Mouse (Mus musculus) heart, embryonic 14.5 days (tissue): ENCODE measurements around the gene Cep112. TPM values are rescaled to one million over a fixed set of nuclear protein-coding genes. Genes with fewer than 3 reads are reported as not detected.

Experiments used
- ATAC-seq: fragments of 200-750 bp; cut with Nextera tagmentation; 2 replicates; pipeline ENCODE4 v1.8.0; 2017; ENCODE audit warnings: low read depth, moderate TSS enrichment; ENCODE audit not compliant: insufficient number of reproducible peaks, insufficient read depth, low FRiP score
- H3K27ac ChIP-seq, 2 experiments: fragments of 200-500 bp in 1 of 2; fragments of 300-500 bp in 1 of 2; sonication (generic) in 1 of 2; replicated peaks in 1 of 2; 2 replicates each; pipeline ENCODE4 v1.5.1; 2012 to 2014; ENCODE audit warnings: low read depth in 2 of 2, low read length in 2 of 2, control low read depth in 1 of 2, mild to moderate bottlenecking in 1 of 2, mixed read lengths in 1 of 2; ENCODE audit not compliant: control insufficient read depth in 1 of 2, insufficient read depth in 1 of 2
- H3K27me3 ChIP-seq: fragments of 300-500 bp; sonication (generic); 2 replicates; pipeline ENCODE4 v1.6.1; 2014; ENCODE audit warnings: mild to moderate bottlenecking, low read length, control low read depth; ENCODE audit not compliant: control insufficient read depth, insufficient read depth
- H3K36me3 ChIP-seq: fragments of 300-500 bp; sonication (generic); 2 replicates; pipeline ENCODE4 v1.6.1; 2014; ENCODE audit warnings: mild to moderate bottlenecking, control low read depth, low read length, mixed read lengths; ENCODE audit not compliant: control insufficient read depth, insufficient read depth
- H3K4me1 ChIP-seq, 2 experiments: fragments of 200-500 bp in 1 of 2; fragments of 300-500 bp in 1 of 2; sonication (generic) in 1 of 2; 2 replicates each; pipeline ENCODE4 v1.6.1; 2012 to 2014; ENCODE audit warnings: low read length in 2 of 2, control low read depth in 1 of 2, mixed read lengths in 1 of 2; ENCODE audit not compliant: control insufficient read depth in 2 of 2, insufficient read depth in 2 of 2
- H3K4me2 ChIP-seq: fragments of 300-500 bp; sonication (generic); 2 replicates; pipeline ENCODE4 v1.6.1; 2014; ENCODE audit warnings: mild to moderate bottlenecking, low read length
- H3K4me3 ChIP-seq, 2 experiments: fragments of 200-500 bp in 1 of 2; fragments of 300-500 bp in 1 of 2; sonication (generic) in 1 of 2; 2 replicates each; pipeline ENCODE4 v1.5.1; 2012 to 2014; ENCODE audit warnings: low read length in 2 of 2, mild to moderate bottlenecking in 2 of 2, control low read depth in 1 of 2, low read depth in 1 of 2, moderate library complexity in 1 of 2; ENCODE audit not compliant: control insufficient read depth in 1 of 2, insufficient read depth in 1 of 2
- H3K9ac ChIP-seq: fragments of 300-500 bp; sonication (generic); 2 replicates; pipeline ENCODE4 v1.6.1; 2014; ENCODE audit warnings: mild to moderate bottlenecking, low read length
- H3K9me3 ChIP-seq: fragments of 300-500 bp; sonication (generic); 2 replicates; pipeline ENCODE4 v1.6.1; 2016; ENCODE audit warnings: low read length, control low read depth; ENCODE audit not compliant: control insufficient read depth
- WGBS: fragments of 180-500 bp; shearing (Covaris S2); extraction: QIAGEN DNeasy Blood & Tissue Kit; methylation state at CpG from one replicate; pipeline ENCODE4 v1.1.7; 2014; 5-methylcytosine and 5-hydroxymethylcytosine counted together
- polyA plus RNA-seq: library from polyadenylated mRNA; unstranded; fragments of >200 nt; fragmentation: Nextera tagmentation; extraction: Ambion mirVana; gene quantifications from 2 replicates; pipeline ENCODE4 v1.2.1, GENCODE M21; 2014

The Cep112 gene
- polyA plus RNA-seq, 1 experiment from 2014 or later: 9.2 TPM

GRCm38 (mm10) chr11:108423221-108423620, 1.8 kb upstream of the Cep112 start:
- H3K36me3 ChIP-seq: no peaks in the 10 kb centered on the region
- no peak overlapping the region for H3K9ac ChIP-seq
- no peak overlapping the region for H3K27ac ChIP-seq
- 67% methylated on average over 7 of the region's 7 CpGs for WGBS
- peaks cover 5% of the 10 kb centered on the region in 2 experiments; a peak in 1 of 4 replicates for H3K4me1 ChIP-seq
- H3K27me3 ChIP-seq: no peaks in the 10 kb centered on the region
- ATAC-seq: no peak
- H3K4me2 ChIP-seq: no peak overlapping the region
- H3K4me3 ChIP-seq: no peak overlapping the region
- H3K9me3 ChIP-seq: no peaks in the 10 kb centered on the region

GRCm38 (mm10) chr11:108424111-108424510, 881 bp upstream of the Cep112 start:
- no peaks in the 10 kb centered on the region for H3K9me3 ChIP-seq
- H3K27ac ChIP-seq: no peak overlapping the region
- peak overlapping the region; percentile 55 for H3K9ac ChIP-seq
- no peaks in the 10 kb centered on the region for H3K36me3 ChIP-seq
- no peak for ATAC-seq
- H3K4me2 ChIP-seq: peak overlapping the region; percentile 83
- peaks cover 5% of the 10 kb centered on the region in 2 experiments; a peak in 1 of 4 replicates for H3K4me1 ChIP-seq
- no peaks in the 10 kb centered on the region for H3K27me3 ChIP-seq
- peak overlapping the region in 1 of 2 experiments; percentile 84; a peak in 2 of 4 replicates for H3K4me3 ChIP-seq
- WGBS: 15% methylated on average over 5 of the region's 5 CpGs

- 2% methylated on average over 14 of the region's 14 CpGs for WGBS
- Histone ChIP-seq H3K27ac (peak overlapping the region; percentile 14 to 30; a peak in 2 of 4 replicates), H3K4me3 (peak overlapping the region; percentile 84 to 91), H3K27me3 (no peaks in the 10 kb centered on the region), H3K4me2 (peak overlapping the region; percentile 83), H3K36me3 (no peaks in the 10 kb centered on the region), H3K9ac (peak overlapping the region; percentile 90), H3K4me1 (peaks cover 5% of the 10 kb centered on the region in 2 experiments; a peak in 1 of 4 replicates), H3K9me3 (no peaks in the 10 kb centered on the region)
- ATAC-seq: peak; percentile 45; the same call in 1 of the 2 replicates
These were observed 565 bp downstream of the Cep112 start for GRCm38 (mm10) chr11:108425592-108425921.

DNA sequence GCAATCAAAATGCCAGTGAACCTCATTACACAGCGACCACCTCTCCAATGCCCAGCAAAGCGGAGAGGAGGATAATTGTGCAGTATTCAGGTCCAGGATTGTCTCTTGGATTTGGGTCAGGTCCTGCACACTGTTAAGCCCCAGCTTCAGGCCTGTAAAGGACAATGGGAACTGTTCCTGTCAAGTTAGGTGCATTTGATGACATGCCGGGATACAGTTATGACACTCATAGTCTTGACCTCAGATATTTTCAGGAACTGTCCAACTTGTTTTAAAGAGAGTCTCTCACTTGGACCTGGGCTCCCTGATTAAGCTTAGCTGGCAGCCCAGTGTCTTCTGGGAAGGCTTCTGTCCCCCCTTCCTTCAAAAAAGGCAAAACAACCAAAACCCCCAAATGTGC, 1.1 kb downstream of the Cep112 start:
- Histone ChIP-seq H3K27me3 (no peaks in the 10 kb centered on the region), H3K4me1 (peaks cover 5% of the 10 kb centered on the region in 2 experiments; a peak in 1 of 4 replicates), H3K27ac (no peak overlapping the region), H3K4me3 (peak overlapping the region in 1 of 2 experiments; percentile 84; a peak in 2 of 4 replicates), H3K4me2 (peak overlapping the region; percentile 83), H3K36me3 (no peaks in the 10 kb centered on the region), H3K9ac (no peak overlapping the region), H3K9me3 (no peaks in the 10 kb centered on the region)
- no peak for ATAC-seq
- 90% methylated on average over 3 of the region's 3 CpGs for WGBS

GRCm38 (mm10) chr11:108427191-108427590, 2.2 kb downstream of the Cep112 start:
- H3K9ac ChIP-seq: no peak overlapping the region
- peaks cover 5% of the 10 kb centered on the region in 2 experiments; a peak in 1 of 4 replicates for H3K4me1 ChIP-seq
- no peaks in the 10 kb centered on the region for H3K9me3 ChIP-seq
- 71% methylated on average over 6 of the region's 6 CpGs for WGBS
- no peak overlapping the region for H3K4me3 ChIP-seq
- H3K27ac ChIP-seq: no peak overlapping the region
- H3K27me3 ChIP-seq: no peaks in the 10 kb centered on the region
- no peak overlapping the region for H3K4me2 ChIP-seq
- no peak for ATAC-seq
- H3K36me3 ChIP-seq: no peaks in the 10 kb centered on the region

- Histone ChIP-seq H3K9ac (no peak overlapping the region), H3K27ac (no peak overlapping the region), H3K36me3 (no peaks in the 10 kb centered on the region), H3K4me1 (peaks cover 5% of the 10 kb centered on the region in 2 experiments; a peak in 1 of 4 replicates), H3K9me3 (no peaks in the 10 kb centered on the region), H3K27me3 (no peaks in the 10 kb centered on the region), H3K4me3 (no peak overlapping the region), H3K4me2 (no peak overlapping the region)
- WGBS: 78% methylated on average over 2 of the region's 2 CpGs
- ATAC-seq: no peak
These were observed 4.1 kb downstream of the Cep112 start for GRCm38 (mm10) chr11:108429076-108429475.

- Histone ChIP-seq H3K9ac (no peak overlapping the region), H3K27me3 (no peaks in the 10 kb centered on the region), H3K4me3 (no peak overlapping the region), H3K4me1 (no peaks in the 10 kb centered on the region), H3K4me2 (no peak overlapping the region), H3K36me3 (peaks cover 18% of the 10 kb centered on the region; the same call in 1 of the 2 replicates), H3K9me3 (no peaks in the 10 kb centered on the region), H3K27ac (no peak overlapping the region)
- ATAC-seq: no peak
- 90% methylated on average over 11 of the region's 11 CpGs for WGBS
These were observed 19.0 kb downstream of the Cep112 start for GRCm38 (mm10) chr11:108443893-108444563.

DNA sequence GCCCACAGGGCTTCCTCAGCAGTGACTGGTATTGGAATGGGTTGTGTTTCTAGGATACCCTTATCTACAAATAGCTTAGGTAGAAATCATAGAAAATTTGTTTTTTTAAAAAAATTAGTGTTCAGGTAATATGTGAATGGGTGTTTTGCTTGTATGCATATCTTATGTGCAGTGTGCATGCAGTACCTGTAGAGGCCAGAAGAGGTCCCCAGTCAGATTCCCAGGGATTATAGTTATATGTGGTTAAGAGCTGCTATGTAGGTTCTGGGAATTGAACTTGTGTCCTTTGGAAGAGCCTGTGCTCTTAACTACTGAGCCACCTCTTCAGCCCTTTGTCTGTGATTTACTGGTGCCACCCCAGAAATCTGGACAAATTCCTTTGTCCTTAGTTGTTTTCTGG, 22.2 kb downstream of the Cep112 start:
- H3K4me3 ChIP-seq: no peak overlapping the region
- H3K4me1 ChIP-seq: no peaks in the 10 kb centered on the region
- no peak for ATAC-seq

More for the DNA sequence above, 22.2 kb downstream of the Cep112 start:
- H3K9ac ChIP-seq: no peak overlapping the region
- no peak overlapping the region for H3K27ac ChIP-seq
- peaks cover 8% of the 10 kb centered on the region; the same call in 1 of the 2 replicates for H3K36me3 ChIP-seq
- no peaks in the 10 kb centered on the region for H3K27me3 ChIP-seq
- H3K4me2 ChIP-seq: no peak overlapping the region
- 0 out of 2 replicates have a peak, but pooled peaks cover 6% of the 10 kb centered on the region for H3K9me3 ChIP-seq
